Mouse (Mus musculus): ENCODE measurements around the gene Ucn2.

- TF ChIP-seq CTCF (IDR thresholded peaks at IDR 0.05; ENCODE audit: low read depth) (no peak), EP300 (IDR thresholded peaks at IDR 0.05; ENCODE audit: low read depth) (no peak)
Measured at GRCm38 (mm10) chr9:109030312-109030711, 44.5 kb downstream of the Ucn2 start.

All from liver, embryonic 14.5 days (tissue).